Mouse (Mus musculus): Measurements from ENCODE around the gene Kcnq1. TPM values are rescaled to one million over a fixed set of nuclear protein-coding genes. Genes with fewer than 3 reads are reported as not detected.

Kcnq1 gene
- polyA plus RNA-seq, 1 experiment from 2014 or later: 1.0 TPM

GRCm38 (mm10) chr7:143152350-143152749 is 46.2 kb downstream of the Kcnq1 start:
- Histone ChIP-seq H3K36me3 (replicated peaks) (no peaks in the 10 kb centered on the region), H3K27ac (replicated peaks) (no peak overlapping the region; the same call in 1 of the 2 replicates), H3K4me1 (peaks cover 25% of the 10 kb centered on the region), H3K9me3 (no peaks in the 10 kb centered on the region), H3K4me3 (no peak overlapping the region), H3K27me3 (replicated peaks; ENCODE audit: low read depth, poor library complexity, severe bottlenecking) (peaks cover 27% of the 10 kb centered on the region)
- DNase-seq (ENCODE audit: low spot score): peak; percentile 63
- WGBS: 15% methylated on average over 3 of the region's 3 CpGs

- Histone ChIP-seq H3K36me3 (replicated peaks) (no peaks in the 10 kb centered on the region), H3K27me3 (replicated peaks; ENCODE audit: low read depth, poor library complexity, severe bottlenecking) (peaks cover 33% of the 10 kb centered on the region), H3K27ac (replicated peaks) (peak overlapping the region; percentile 81), H3K9me3 (no peaks in the 10 kb centered on the region), H3K4me3 (peak overlapping the region; percentile 41), H3K4me1 (peaks cover 36% of the 10 kb centered on the region)
- WGBS: 6% methylated on average over 18 of the region's 18 CpGs
- DNase-seq (ENCODE audit: low spot score): peak; percentile 90
Measured at GRCm38 (mm10) chr7:143153915-143154373, 47.8 kb downstream of the Kcnq1 start.

GRCm38 (mm10) chr7:143154458-143154871 is 48.3 kb downstream of the Kcnq1 start:
- H3K27ac ChIP-seq (replicated peaks): peak overlapping the region; percentile 81
- peak overlapping the region; percentile 41 for H3K4me3 ChIP-seq
- peaks cover 41% of the 10 kb centered on the region for H3K4me1 ChIP-seq
- no peaks in the 10 kb centered on the region for H3K36me3 ChIP-seq (replicated peaks)
- peak; percentile 76 for DNase-seq (ENCODE audit: low spot score)
- 24% methylated on average over 19 of the region's 19 CpGs for WGBS
- H3K27me3 ChIP-seq (replicated peaks; ENCODE audit: low read depth, poor library complexity, severe bottlenecking): peaks cover 33% of the 10 kb centered on the region
- no peaks in the 10 kb centered on the region for H3K9me3 ChIP-seq

GRCm38 (mm10) chr7:143155257-143155656 is 49.1 kb downstream of the Kcnq1 start:
- Histone ChIP-seq H3K4me1 (peaks cover 49% of the 10 kb centered on the region), H3K9me3 (no peaks in the 10 kb centered on the region), H3K36me3 (replicated peaks) (no peaks in the 10 kb centered on the region), H3K4me3 (no peak overlapping the region), H3K27ac (replicated peaks) (no peak overlapping the region), H3K27me3 (replicated peaks; ENCODE audit: low read depth, poor library complexity, severe bottlenecking) (peaks cover 33% of the 10 kb centered on the region)
- 67% methylated on average over 5 of the region's 5 CpGs for WGBS
- DNase-seq (ENCODE audit: low spot score): no peak

GRCm38 (mm10) chr7:143158690-143159425 is 52.7 kb downstream of the Kcnq1 start:
- 79% methylated on average over 14 of the region's 14 CpGs for WGBS
- Histone ChIP-seq H3K27me3 (replicated peaks; ENCODE audit: low read depth, poor library complexity, severe bottlenecking) (peaks cover 33% of the 10 kb centered on the region), H3K36me3 (replicated peaks) (no peaks in the 10 kb centered on the region), H3K4me1 (peaks cover 45% of the 10 kb centered on the region), H3K4me3 (no peak overlapping the region), H3K9me3 (no peaks in the 10 kb centered on the region), H3K27ac (replicated peaks) (peak overlapping the region; percentile 72)
- DNase-seq (ENCODE audit: low spot score): no peak

GRCm38 (mm10) chr7:143159446-143159845 is 53.3 kb downstream of the Kcnq1 start:
- DNase-seq (ENCODE audit: low spot score): peak; percentile 55
- Histone ChIP-seq H3K27me3 (replicated peaks; ENCODE audit: low read depth, poor library complexity, severe bottlenecking) (peaks cover 29% of the 10 kb centered on the region), H3K27ac (replicated peaks) (peak overlapping the region; percentile 72), H3K4me3 (no peak overlapping the region), H3K4me1 (peaks cover 39% of the 10 kb centered on the region), H3K36me3 (replicated peaks) (no peaks in the 10 kb centered on the region), H3K9me3 (no peaks in the 10 kb centered on the region)
- 45% methylated on average over 11 of the region's 11 CpGs for WGBS

- no peaks in the 10 kb centered on the region for H3K9me3 ChIP-seq
- WGBS: 62% methylated on average over 5 of the region's 5 CpGs
- H3K4me3 ChIP-seq: no peak overlapping the region
- H3K27ac ChIP-seq (replicated peaks): peak overlapping the region; percentile 72
- peaks cover 23% of the 10 kb centered on the region for H3K27me3 ChIP-seq (replicated peaks; ENCODE audit: low read depth, poor library complexity, severe bottlenecking)
- peaks cover 33% of the 10 kb centered on the region for H3K4me1 ChIP-seq
- DNase-seq (ENCODE audit: low spot score): no peak
- no peaks in the 10 kb centered on the region for H3K36me3 ChIP-seq (replicated peaks)
Measured at GRCm38 (mm10) chr7:143160057-143160456, 53.9 kb downstream of the Kcnq1 start.

- no peak for DNase-seq (ENCODE audit: low spot score)
- Histone ChIP-seq H3K27ac (replicated peaks) (no peak overlapping the region), H3K4me1 (peaks cover 26% of the 10 kb centered on the region), H3K4me3 (no peak overlapping the region), H3K27me3 (replicated peaks; ENCODE audit: low read depth, poor library complexity, severe bottlenecking) (peaks cover 13% of the 10 kb centered on the region; the same call in 1 of the 2 replicates), H3K36me3 (replicated peaks) (no peaks in the 10 kb centered on the region), H3K9me3 (no peaks in the 10 kb centered on the region)
- WGBS: 82% methylated on average over 3 of the region's 3 CpGs
Measured at GRCm38 (mm10) chr7:143162051-143162450, 55.9 kb downstream of the Kcnq1 start.

- no peaks in the 10 kb centered on the region; the same call in 1 of the 2 replicates for H3K27me3 ChIP-seq (replicated peaks; ENCODE audit: low read depth, poor library complexity, severe bottlenecking)
- no peak for DNase-seq (ENCODE audit: low spot score)
- no peak overlapping the region for H3K4me3 ChIP-seq
- H3K4me1 ChIP-seq: peaks cover 15% of the 10 kb centered on the region
- H3K9me3 ChIP-seq: no peaks in the 10 kb centered on the region
- H3K36me3 ChIP-seq (replicated peaks): no peaks in the 10 kb centered on the region
- H3K27ac ChIP-seq (replicated peaks): no peak overlapping the region
Measured at GRCm38 (mm10) chr7:143164074-143164473, 57.9 kb downstream of the Kcnq1 start.

- Histone ChIP-seq H3K36me3 (replicated peaks) (no peaks in the 10 kb centered on the region), H3K27ac (replicated peaks) (0 out of 2 replicates have a peak overlapping the region, but pooled peaks have one; percentile 7), H3K27me3 (replicated peaks; ENCODE audit: low read depth, poor library complexity, severe bottlenecking) (no peaks in the 10 kb centered on the region; the same call in 1 of the 2 replicates), H3K4me1 (no peaks in the 10 kb centered on the region), H3K4me3 (no peak overlapping the region), H3K9me3 (no peaks in the 10 kb centered on the region)
- DNase-seq (ENCODE audit: low spot score): no peak
- WGBS: 65% methylated on average over 7 of the region's 7 CpGs
Measured at GRCm38 (mm10) chr7:143165687-143166265, 59.6 kb downstream of the Kcnq1 start.

- no peaks in the 10 kb centered on the region; the same call in 1 of the 2 replicates for H3K27me3 ChIP-seq (replicated peaks; ENCODE audit: low read depth, poor library complexity, severe bottlenecking)
- H3K36me3 ChIP-seq (replicated peaks): no peaks in the 10 kb centered on the region
- H3K9me3 ChIP-seq: no peaks in the 10 kb centered on the region
- WGBS: 82% methylated on average over 3 of the region's 3 CpGs
- DNase-seq (ENCODE audit: low spot score): no peak
- H3K27ac ChIP-seq (replicated peaks): no peak overlapping the region
- H3K4me3 ChIP-seq: no peak overlapping the region
- no peaks in the 10 kb centered on the region for H3K4me1 ChIP-seq
Measured at GRCm38 (mm10) chr7:143167275-143167674, 61.1 kb downstream of the Kcnq1 start.

GRCm38 (mm10) chr7:143169371-143169770 is 63.2 kb downstream of the Kcnq1 start:
- 90% methylated on average over 3 of the region's 3 CpGs for WGBS
- Histone ChIP-seq H3K9me3 (no peaks in the 10 kb centered on the region), H3K4me1 (peaks cover 10% of the 10 kb centered on the region), H3K4me3 (no peak overlapping the region), H3K27me3 (replicated peaks; ENCODE audit: low read depth, poor library complexity, severe bottlenecking) (no peaks in the 10 kb centered on the region), H3K36me3 (replicated peaks) (no peaks in the 10 kb centered on the region), H3K27ac (replicated peaks) (no peak overlapping the region)
- no peak for DNase-seq (ENCODE audit: low spot score)

Measured in embryonic facial prominence, embryonic 10.5 days (tissue).